Mouse (Mus musculus) kidney, postnatal 10 days (tissue): Measurements from ENCODE around the gene Pxk.

Experiments
- DNase-seq: peaks from one replicate; pipeline ENCODE4 v3.0.0; 2021; ENCODE audit warnings: mixed read lengths

Gene Pxk

GRCm38 (mm10) chr14:8148842-8149241 lies 50.8 kb downstream of the Pxk start:
- DNase-seq = no peak

- DNase-seq = no peak
Observed at GRCm38 (mm10) chr14:8151757-8152156, 53.7 kb downstream of the Pxk start.

- DNase-seq = no peak
Observed at GRCm38 (mm10) chr14:8154072-8154471, 56.1 kb downstream of the Pxk start.

GRCm38 (mm10) chr14:8156947-8157346 lies 58.9 kb downstream of the Pxk start:
- no peak for DNase-seq

- DNase-seq = no peak
Observed at GRCm38 (mm10) chr14:8158721-8159120, 60.7 kb downstream of the Pxk start.

GRCm38 (mm10) chr14:8159141-8159540 lies 61.1 kb downstream of the Pxk start:
- DNase-seq = no peak

- DNase-seq = peak; percentile 51
Observed at GRCm38 (mm10) chr14:8161777-8162176, 63.8 kb downstream of the Pxk start.

GRCm38 (mm10) chr14:8164463-8164862 lies 66.5 kb downstream of the Pxk start:
- peak; percentile 32 for DNase-seq

- peak; percentile 100 for DNase-seq
Observed at GRCm38 (mm10) chr14:8172507-8173410, 74.7 kb downstream of the Pxk start, which contains the start of gene Pdhb. Gene Pdhb (minus strand): TSS chr14:8173025.

GRCm38 (mm10) chr14:8173542-8174250 lies 75.7 kb downstream of the Pxk start:
- peak; percentile 50 for DNase-seq

GRCm38 (mm10) chr14:8174634-8175033 lies 76.6 kb downstream of the Pxk start:
- no peak for DNase-seq

- DNase-seq = peak; percentile 31
Observed at GRCm38 (mm10) chr14:8176251-8176650, 78.2 kb downstream of the Pxk start.

- no peak for DNase-seq
Observed at GRCm38 (mm10) chr14:8180371-8181035, 82.5 kb downstream of the Pxk start.

GRCm38 (mm10) chr14:8183330-8183729 lies 85.3 kb downstream of the Pxk start:
- DNase-seq = no peak

- peak; percentile 17 for DNase-seq
Observed at GRCm38 (mm10) chr14:8186278-8187045, 88.5 kb downstream of the Pxk start.

- no peak for DNase-seq
Observed at GRCm38 (mm10) chr14:8190556-8190955, 92.5 kb downstream of the Pxk start.

- no peak for DNase-seq
Observed at GRCm38 (mm10) chr14:8191331-8191965, 93.4 kb downstream of the Pxk start.

GRCm38 (mm10) chr14:8192727-8193126 lies 94.7 kb downstream of the Pxk start:
- DNase-seq = no peak

- DNase-seq = no peak
Observed at GRCm38 (mm10) chr14:8200769-8201168, 102.8 kb downstream of the Pxk start.

- DNase-seq = no peak
Observed at GRCm38 (mm10) chr14:8201715-8202114, 103.7 kb downstream of the Pxk start.

- DNase-seq = no peak
Observed at GRCm38 (mm10) chr14:8206179-8206910, 108.3 kb downstream of the Pxk start.
